Mouse (Mus musculus) hindbrain, postnatal 0 days (tissue): Measurements from ENCODE around the gene Cckbr. TPM values are rescaled to one million over a fixed set of nuclear protein-coding genes. Genes with fewer than 3 reads are reported as not detected.

Experiments
- ATAC-seq: fragments of 200-750 bp; cut with Nextera tagmentation; 2 replicates; pipeline ENCODE4 v1.8.0; 2017; ENCODE audit warnings: mild to moderate bottlenecking, moderate TSS enrichment, moderate library complexity
- DNase-seq: peaks from one replicate; pipeline ENCODE4 v3.0.0-alpha.2; 2015; ENCODE audit warnings: low spot score
- H3K27ac ChIP-seq: fragments of 300-500 bp; sonication (generic); 2 replicates; pipeline ENCODE4 v1.5.1; 2014; ENCODE audit warnings: mild to moderate bottlenecking
- H3K27me3 ChIP-seq: fragments of 300-500 bp; sonication (generic); 2 replicates; pipeline ENCODE4 v1.6.1; 2014; ENCODE audit warnings: low read length, mixed read lengths; ENCODE audit not compliant: insufficient read depth
- H3K36me3 ChIP-seq: fragments of 300-500 bp; sonication (generic); 2 replicates; pipeline ENCODE4 v1.6.1; 2014; ENCODE audit warnings: low read length, mixed read lengths; ENCODE audit not compliant: insufficient read depth
- H3K4me1 ChIP-seq: fragments of 300-500 bp; sonication (generic); 2 replicates; pipeline ENCODE4 v1.6.1; 2014; ENCODE audit warnings: antibody characterized with exemption, low read length, mixed read lengths; ENCODE audit not compliant: insufficient read depth
- H3K4me2 ChIP-seq: fragments of 300-500 bp; sonication (generic); 2 replicates; pipeline ENCODE4 v1.6.1; 2014; ENCODE audit warnings: low read depth, mild to moderate bottlenecking, low read length, moderate library complexity, mixed read lengths
- H3K4me3 ChIP-seq: fragments of 300-500 bp; sonication (generic); 2 replicates; pipeline ENCODE4 v1.5.1; 2014; ENCODE audit warnings: low read length
- H3K9ac ChIP-seq: fragments of 300-500 bp; sonication (generic); replicated peaks from 2 replicates; pipeline ENCODE4 v1.6.1; 2014; ENCODE audit warnings: mild to moderate bottlenecking, low read length, moderate library complexity, mixed read lengths
- H3K9me3 ChIP-seq: fragments of 300-500 bp; sonication (generic); 2 replicates; pipeline ENCODE4 v1.6.1; 2016; ENCODE audit warnings: low read length, mixed read lengths
- CTCF ChIP-seq: IDR thresholded peaks from 2 replicates; pipeline ENCODE4 v1.5.1; 2016; ENCODE audit warnings: antibody characterized with exemption, control low read depth, low read depth
- WGBS: fragments of 180-500 bp; shearing (Covaris S2); extraction: QIAGEN DNeasy Blood & Tissue Kit; methylation state at CpG from one replicate; pipeline ENCODE4 v1.1.7; 2014; 5-methylcytosine and 5-hydroxymethylcytosine counted together
- polyA plus RNA-seq: library from polyadenylated mRNA; unstranded; fragments of >200 nt; fragmentation: Nextera tagmentation; extraction: Ambion mirVana; gene quantifications from 2 replicates; pipeline ENCODE4 v1.2.1, GENCODE M21; 2015
- total RNA-seq: library from RNA; depleted of rRNA; stranded (reverse); fragments of >200 nt; gene quantifications from 2 replicates; pipeline ENCODE4 v1.2.3, GENCODE M21; 2014; rRNA removed

Cckbr gene
- total and polyA plus RNA-seq, 2 experiments from 2014 or later, result 5.3 to 14.2 TPM

DNA sequence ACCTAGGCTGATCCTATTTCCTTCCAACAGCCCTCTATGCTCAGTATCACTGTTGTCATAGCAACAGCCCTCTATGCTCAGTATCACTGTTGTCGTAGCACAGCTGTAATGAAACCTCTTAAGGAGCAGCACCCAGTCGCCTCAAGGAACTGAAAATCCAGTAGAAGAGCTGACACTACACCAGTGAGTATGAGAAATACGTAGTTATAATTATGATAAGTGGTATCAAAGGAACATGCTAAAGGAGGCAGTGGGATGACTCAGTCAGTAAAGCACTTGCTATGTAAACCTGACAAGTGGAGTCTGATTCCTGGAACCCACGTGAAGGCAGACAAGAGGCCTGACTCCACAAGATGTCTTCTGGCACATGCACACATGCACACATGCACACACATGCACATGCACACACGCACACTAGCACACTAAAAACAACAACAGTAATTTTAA lies 88.3 kb downstream of the Cckbr start:
- Histone ChIP-seq H3K9me3 (no peaks in the 10 kb centered on the region), H3K4me1 (no peaks in the 10 kb centered on the region), H3K27me3 (no peaks in the 10 kb centered on the region), H3K36me3 (no peaks in the 10 kb centered on the region), H3K4me2 (no peak overlapping the region), H3K9ac (no peak overlapping the region), H3K4me3 (no peak overlapping the region), H3K27ac (0 out of 2 replicates have a peak overlapping the region, but pooled peaks have one; percentile 1)
- DNase-seq, result peak; percentile 62
- TF ChIP-seq CTCF, result no peak
- ATAC-seq, result peak; percentile 83
- WGBS, result 52% methylated on average over 5 of the region's 5 CpGs

DNA sequence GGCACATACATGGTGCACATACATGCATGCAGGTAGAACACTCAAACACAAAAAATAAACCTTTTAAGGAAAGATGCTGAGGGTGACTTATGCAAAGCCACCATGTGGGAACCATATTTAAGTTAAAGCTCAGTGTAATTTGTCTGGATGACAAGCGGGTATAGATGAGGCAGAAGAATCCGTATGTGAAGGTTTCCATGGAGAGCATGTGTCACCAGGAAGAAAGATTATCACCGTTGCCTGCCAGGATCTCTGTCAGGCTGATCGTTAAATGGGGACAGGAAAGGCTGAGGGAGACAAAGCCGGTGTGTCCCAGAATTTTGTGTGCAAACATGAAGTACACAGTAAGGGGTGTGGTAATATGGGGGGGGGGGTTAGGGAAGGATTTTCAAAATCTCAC lies 89.0 kb downstream of the Cckbr start:
- ATAC-seq, result peak; percentile 15; the same call in 1 of the 2 replicates
- peak; percentile 32 for DNase-seq
- WGBS, result 37% methylated on average over 5 of the region's 5 CpGs
- Histone ChIP-seq H3K4me2 (no peak overlapping the region), H3K36me3 (no peaks in the 10 kb centered on the region), H3K9me3 (no peaks in the 10 kb centered on the region), H3K4me1 (no peaks in the 10 kb centered on the region), H3K4me3 (no peak overlapping the region), H3K27me3 (no peaks in the 10 kb centered on the region), H3K9ac (no peak overlapping the region), H3K27ac (no peak overlapping the region)
- TF ChIP-seq CTCF, result no peak

DNA sequence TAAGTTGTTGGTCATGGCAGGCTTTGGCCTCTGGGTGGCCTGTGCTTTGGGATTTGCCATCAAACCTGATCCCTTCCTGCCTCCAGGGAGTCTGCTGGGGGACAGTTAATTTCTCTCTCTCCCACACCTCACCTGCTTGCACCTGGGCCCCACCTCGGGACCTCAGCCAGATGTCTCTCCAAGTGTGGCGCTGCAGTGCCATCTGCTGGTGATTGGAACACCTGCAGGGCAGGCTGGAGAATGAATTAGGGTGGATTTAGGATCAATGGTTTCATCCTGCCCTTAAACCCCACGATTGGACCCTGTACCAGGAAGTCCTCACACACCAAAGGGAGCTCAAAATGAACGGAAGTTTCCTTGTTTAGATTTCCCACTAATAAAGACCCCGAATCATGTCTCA lies 89.6 kb downstream of the Cckbr start:
- Histone ChIP-seq H3K4me1 (no peaks in the 10 kb centered on the region), H3K4me3 (no peak overlapping the region), H3K27ac (no peak overlapping the region), H3K9ac (no peak overlapping the region), H3K4me2 (no peak overlapping the region), H3K9me3 (no peaks in the 10 kb centered on the region), H3K27me3 (no peaks in the 10 kb centered on the region), H3K36me3 (no peaks in the 10 kb centered on the region)
- DNase-seq (peak; percentile 78), ATAC-seq (peak; percentile 48; the same call in 1 of the 2 replicates)
- 14% methylated on average over 5 of the region's 5 CpGs for WGBS
- TF ChIP-seq CTCF, result peak; percentile 93

DNA sequence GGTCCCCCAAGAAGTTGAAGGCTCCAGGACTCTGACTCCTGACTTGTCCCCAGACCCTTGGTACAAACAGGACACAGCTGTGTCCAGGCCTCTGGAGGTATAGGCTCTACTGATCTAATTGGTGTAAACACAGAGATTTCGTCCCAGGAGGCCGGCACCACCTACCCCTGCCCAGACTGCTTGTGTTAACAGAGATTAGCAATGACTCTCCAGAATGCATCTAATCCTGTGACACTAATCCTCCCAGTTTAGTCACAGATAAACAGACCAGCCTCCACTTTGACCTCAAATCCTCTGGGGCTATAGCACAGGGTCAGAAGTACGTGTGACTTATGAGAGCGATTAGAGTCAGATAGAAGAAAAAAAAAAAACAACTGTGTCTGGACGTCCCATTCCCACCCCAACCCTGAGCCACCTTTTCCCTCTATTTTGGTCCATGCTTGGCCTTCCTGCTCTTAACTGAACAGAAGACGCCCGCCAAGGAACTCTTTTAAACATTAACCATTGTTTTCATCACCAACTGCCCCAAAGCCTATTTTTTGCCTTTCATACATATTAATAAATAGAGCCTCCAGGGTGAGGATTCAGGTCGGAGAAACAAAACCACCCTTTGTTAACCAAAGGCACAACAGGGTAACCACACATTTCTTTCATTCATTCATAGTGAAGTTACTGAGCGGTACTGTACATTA lies 91.3 kb downstream of the Cckbr start:
- WGBS, result 48% methylated on average over 9 of the region's 9 CpGs
- Histone ChIP-seq H3K4me1 (no peaks in the 10 kb centered on the region), H3K9me3 (no peaks in the 10 kb centered on the region), H3K27me3 (no peaks in the 10 kb centered on the region), H3K9ac (no peak overlapping the region), H3K4me2 (no peak overlapping the region), H3K27ac (no peak overlapping the region), H3K4me3 (no peak overlapping the region), H3K36me3 (no peaks in the 10 kb centered on the region)
- ATAC-seq (no peak), DNase-seq (no peak)
- TF ChIP-seq CTCF, result no peak

DNA sequence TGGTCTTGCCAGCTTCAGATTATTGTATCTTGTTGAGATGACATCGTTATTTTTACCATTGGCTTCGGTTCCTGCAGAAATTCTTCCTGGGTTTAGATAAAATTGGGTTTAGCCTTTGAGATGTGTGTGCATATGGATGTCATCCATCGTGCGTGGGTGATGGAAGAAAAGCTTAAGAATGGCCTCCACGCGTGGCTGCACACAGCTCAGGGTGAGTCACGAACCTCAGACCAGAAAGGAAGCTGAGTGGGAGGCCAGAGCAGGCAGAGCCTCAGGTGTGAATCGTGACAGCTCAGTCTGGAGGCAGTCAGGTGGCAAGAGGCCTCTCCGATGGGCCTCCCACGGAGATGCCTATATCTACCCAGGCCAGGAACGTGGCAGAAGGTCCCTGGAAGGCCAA lies 93.8 kb downstream of the Cckbr start:
- Histone ChIP-seq H3K27ac (no peak overlapping the region), H3K4me3 (no peak overlapping the region), H3K9ac (no peak overlapping the region), H3K4me2 (no peak overlapping the region), H3K4me1 (no peaks in the 10 kb centered on the region), H3K36me3 (no peaks in the 10 kb centered on the region), H3K9me3 (no peaks in the 10 kb centered on the region), H3K27me3 (no peaks in the 10 kb centered on the region)
- DNase-seq (no peak), ATAC-seq (no peak)
- TF ChIP-seq CTCF, result no peak
- 65% methylated on average over 11 of the region's 11 CpGs for WGBS

DNA sequence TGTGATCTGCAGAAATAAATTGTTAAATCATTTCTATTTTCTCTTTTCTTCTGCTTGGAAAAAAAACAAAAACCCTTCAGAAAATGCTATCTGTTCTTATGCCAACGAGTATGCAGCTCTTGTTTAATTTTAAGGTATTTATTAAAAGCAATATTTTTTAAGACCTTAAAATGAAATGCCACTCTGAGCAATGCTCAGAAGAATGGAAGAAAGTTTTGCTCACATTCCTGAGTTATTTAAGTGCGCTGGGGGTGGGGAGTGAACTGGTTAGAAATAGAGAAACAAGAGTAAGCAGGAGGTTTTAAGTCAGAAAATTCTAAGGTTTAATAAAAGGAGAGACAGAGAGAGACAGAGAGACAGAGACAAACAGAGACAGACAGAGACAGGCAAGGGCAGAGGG lies 94.2 kb downstream of the Cckbr start:
- H3K9ac ChIP-seq, result no peak overlapping the region
- no peak overlapping the region for H3K27ac ChIP-seq
- no peak for ATAC-seq
- no peaks in the 10 kb centered on the region for H3K4me1 ChIP-seq
- WGBS, result 81% methylated on average over 2 of the region's 2 CpGs
- TF ChIP-seq CTCF, result no peak
- no peaks in the 10 kb centered on the region for H3K9me3 ChIP-seq
- no peak for DNase-seq
- no peak overlapping the region for H3K4me3 ChIP-seq
- no peaks in the 10 kb centered on the region for H3K36me3 ChIP-seq
- H3K4me2 ChIP-seq, result no peak overlapping the region
- H3K27me3 ChIP-seq, result no peaks in the 10 kb centered on the region

DNA sequence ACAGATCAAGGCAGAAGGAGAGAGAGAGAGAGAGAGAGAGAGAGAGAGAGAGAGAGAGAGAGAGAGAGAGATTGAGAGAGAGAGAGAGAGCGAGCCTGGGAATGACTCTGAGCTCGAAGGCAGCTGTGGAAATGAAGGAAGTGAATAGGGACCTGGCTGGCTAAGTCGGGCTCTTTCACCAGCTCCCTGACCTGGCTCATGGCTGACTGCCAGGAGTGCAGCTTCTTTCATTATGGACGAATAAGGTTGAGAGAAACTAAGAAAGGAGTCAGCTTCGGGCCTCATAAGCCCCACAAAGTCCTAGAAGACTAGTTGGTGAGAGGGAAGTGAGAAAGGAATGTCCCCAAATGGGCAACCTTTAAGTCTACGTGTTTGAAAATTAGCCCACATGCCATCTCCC lies 94.7 kb downstream of the Cckbr start:
- no peaks in the 10 kb centered on the region for H3K9me3 ChIP-seq
- DNase-seq, result peak; percentile 23
- H3K27me3 ChIP-seq, result no peaks in the 10 kb centered on the region
- H3K4me3 ChIP-seq, result no peak overlapping the region
- no peak overlapping the region for H3K27ac ChIP-seq
- WGBS, result 29% methylated on average over 6 of the region's 6 CpGs
- H3K4me2 ChIP-seq, result no peak overlapping the region
- ATAC-seq, result no peak
- H3K36me3 ChIP-seq, result no peaks in the 10 kb centered on the region
- H3K9ac ChIP-seq, result no peak overlapping the region
- H3K4me1 ChIP-seq, result no peaks in the 10 kb centered on the region
- no peak for TF ChIP-seq CTCF

Other genes starting within 250 kb of the Cckbr start
- 0.52 TPM in 1 of 2 replicates, not detected in the other for gene Olfr685, start 239.7 kb upstream of the Cckbr start, total RNA-seq
- gene Olfr685, start 239.7 kb upstream of the Cckbr start, polyA plus RNA-seq, result not detected in 2 replicates
- 0.10 TPM in 1 of 2 replicates, not detected in the other for gene Olfr686, start 218.2 kb upstream of the Cckbr start, total RNA-seq
- not detected in 2 replicates for gene Olfr686, start 218.2 kb upstream of the Cckbr start, polyA plus RNA-seq
- not detected in 2 replicates for gene Olfr688, start 137.6 kb upstream of the Cckbr start, total RNA-seq
- not detected in 2 replicates for gene Olfr688, start 137.6 kb upstream of the Cckbr start, polyA plus RNA-seq
- not detected in 2 replicates for gene Olfr689, start 114.6 kb upstream of the Cckbr start, total RNA-seq
- 0.05 and 0.16 TPM in 2 replicates for gene Olfr689, start 114.6 kb upstream of the Cckbr start, polyA plus RNA-seq
- gene Olfr690, start 91.6 kb upstream of the Cckbr start, total RNA-seq, result 0.14 and 0.99 TPM in 2 replicates
- not detected in 2 replicates for gene Olfr690, start 91.6 kb upstream of the Cckbr start, polyA plus RNA-seq
- 0.52 and 0.75 TPM in 2 replicates for gene Olfr691, start 83.5 kb upstream of the Cckbr start, total RNA-seq
- 0.13 and 0.15 TPM in 2 replicates for gene Olfr691, start 83.5 kb upstream of the Cckbr start, polyA plus RNA-seq
- not detected in 2 replicates for gene Olfr692, start 57.5 kb upstream of the Cckbr start, total RNA-seq
- not detected in 2 replicates for gene Olfr692, start 57.5 kb upstream of the Cckbr start, polyA plus RNA-seq
- not detected in 2 replicates for gene Gm5901, start 50.7 kb upstream of the Cckbr start, total RNA-seq
- gene Gm5901, start 50.7 kb upstream of the Cckbr start, polyA plus RNA-seq, result 0.44 TPM in 1 of 2 replicates, not detected in the other
- 48.0 and 48.8 TPM in 2 replicates for gene Fam160a2, start 25.7 kb upstream of the Cckbr start, total RNA-seq
- gene Fam160a2, start 25.7 kb upstream of the Cckbr start, polyA plus RNA-seq, result 30.7 and 33.4 TPM in 2 replicates
- gene Cnga4, start 21.2 kb upstream of the Cckbr start, total RNA-seq, result 0.21 TPM in 1 of 2 replicates, not detected in the other
- 0.08 and 0.14 TPM in 2 replicates for gene Cnga4, start 21.2 kb upstream of the Cckbr start, polyA plus RNA-seq
- gene Cavin3, start 56.6 kb downstream of the Cckbr start, total RNA-seq, result 32.8 and 49.5 TPM in 2 replicates
- 47.3 and 52.7 TPM in 2 replicates for gene Cavin3, start 56.6 kb downstream of the Cckbr start, polyA plus RNA-seq
- 177 and 178 TPM in 2 replicates for gene Smpd1, start 128.6 kb downstream of the Cckbr start, total RNA-seq
- 103 and 108 TPM in 2 replicates for gene Smpd1, start 128.6 kb downstream of the Cckbr start, polyA plus RNA-seq
- 512 and 570 TPM in 2 replicates for gene Apbb1, start 155.9 kb downstream of the Cckbr start, total RNA-seq
- gene Apbb1, start 155.9 kb downstream of the Cckbr start, polyA plus RNA-seq, result 306 and 307 TPM in 2 replicates
- 0.36 TPM in 1 of 2 replicates, not detected in the other for gene Hpx, start 174.4 kb downstream of the Cckbr start, total RNA-seq
- gene Hpx, start 174.4 kb downstream of the Cckbr start, polyA plus RNA-seq, result 0.11 TPM in 1 of 2 replicates, not detected in the other
- 169 and 174 TPM in 2 replicates for gene Trim3, start 207.8 kb downstream of the Cckbr start, total RNA-seq
- gene Trim3, start 207.8 kb downstream of the Cckbr start, polyA plus RNA-seq, result 97.9 and 106 TPM in 2 replicates
- 49.6 and 63.9 TPM in 2 replicates for gene Timm10b, start 214.3 kb downstream of the Cckbr start, total RNA-seq
- gene Timm10b, start 214.3 kb downstream of the Cckbr start, polyA plus RNA-seq, result 179 and 181 TPM in 2 replicates
- gene Arfip2, start 214.7 kb downstream of the Cckbr start, total RNA-seq, result 67.5 and 103 TPM in 2 replicates
- gene Arfip2, start 214.7 kb downstream of the Cckbr start, polyA plus RNA-seq, result 82.5 and 82.8 TPM in 2 replicates
- gene Gm45799, start 214.8 kb downstream of the Cckbr start, total RNA-seq, result 16.1 and 51.9 TPM in 2 replicates
- gene Gm45799, start 214.8 kb downstream of the Cckbr start, polyA plus RNA-seq, result 25.1 and 33.3 TPM in 2 replicates
- 2.9 and 5.4 TPM in 2 replicates for gene Dnhd1, start 225.1 kb downstream of the Cckbr start, total RNA-seq
- 0.67 and 1.0 TPM in 2 replicates for gene Dnhd1, start 225.1 kb downstream of the Cckbr start, polyA plus RNA-seq